Mouse (Mus musculus) liver, embryonic 11.5 days (tissue): ENCODE data around the gene Gm3776. TPM values are rescaled to one million over a fixed set of nuclear protein-coding genes. Genes with fewer than 3 reads are reported as not detected.
"Not testable (repeated sequence)": the region's sequence is repeated elsewhere in the genome, so short reads cannot be mapped to it uniquely, and the experiment has no call there.

ENCODE experiments used
- ATAC-seq: fragments of 200-750 bp; cut with Nextera tagmentation; replicated peaks from 2 replicates; pipeline ENCODE4 v1.8.0; 2017; ENCODE audit warnings: moderate number of reproducible peaks, mild to moderate bottlenecking, moderate TSS enrichment, moderate library complexity; ENCODE audit not compliant: low FRiP score
- DNase-seq: peaks from one replicate; pipeline ENCODE4 v3.0.0-alpha.2; 2017; ENCODE audit warnings: low spot score
- H3K27ac ChIP-seq: fragments of 300-500 bp; sonication (generic); 2 replicates; pipeline ENCODE4 v1.5.1; 2014; ENCODE audit warnings: mild to moderate bottlenecking, low read depth, low read length, control low read depth
- H3K27me3 ChIP-seq: fragments of 300-500 bp; sonication (generic); replicated peaks from 2 replicates; pipeline ENCODE4 v1.6.1; 2014; ENCODE audit warnings: low read length, mixed read lengths; ENCODE audit not compliant: control insufficient read depth, insufficient read depth
- H3K36me3 ChIP-seq: fragments of 300-500 bp; sonication (generic); 2 replicates; pipeline ENCODE4 v1.6.1; 2014; ENCODE audit warnings: mild to moderate bottlenecking, low read length, moderate library complexity, mixed read lengths; ENCODE audit not compliant: control insufficient read depth, insufficient read depth
- H3K4me1 ChIP-seq: fragments of 300-500 bp; sonication (generic); replicated peaks from 2 replicates; pipeline ENCODE4 v1.6.1; 2014; ENCODE audit warnings: low read length, mixed read lengths; ENCODE audit not compliant: control insufficient read depth, insufficient read depth
- H3K4me2 ChIP-seq: fragments of 300-500 bp; sonication (generic); 2 replicates; pipeline ENCODE4 v1.6.1; 2014; ENCODE audit warnings: mild to moderate bottlenecking, control low read depth, moderate library complexity
- H3K4me3 ChIP-seq: fragments of 300-500 bp; sonication (generic); 2 replicates; pipeline ENCODE4 v1.5.1; 2014; ENCODE audit warnings: low read depth, low read length, control low read depth
- H3K9ac ChIP-seq: fragments of 300-500 bp; sonication (generic); 2 replicates; pipeline ENCODE4 v1.6.1; 2014; ENCODE audit warnings: low read depth, low read length, control low read depth
- H3K9me3 ChIP-seq: fragments of 300-500 bp; sonication (generic); 2 replicates; pipeline ENCODE4 v1.6.1; 2016; ENCODE audit warnings: low read length, inconsistent platforms, mixed read lengths; ENCODE audit not compliant: control insufficient read depth
- WGBS: fragments of 180-500 bp; shearing (Covaris S2); extraction: QIAGEN DNeasy Blood & Tissue Kit; methylation state at CpG from one replicate; pipeline ENCODE4 v1.1.7; 2014; 5-methylcytosine and 5-hydroxymethylcytosine counted together
- polyA plus RNA-seq: library from polyadenylated mRNA; unstranded; fragments of >200 nt; fragmentation: Nextera tagmentation; extraction: Ambion mirVana; gene quantifications from 2 replicates; pipeline ENCODE4 v1.2.1, GENCODE M21; 2014

The Gm3776 gene
- polyA plus RNA-seq, 1 experiment from 2014 or later, result not detected

DNA sequence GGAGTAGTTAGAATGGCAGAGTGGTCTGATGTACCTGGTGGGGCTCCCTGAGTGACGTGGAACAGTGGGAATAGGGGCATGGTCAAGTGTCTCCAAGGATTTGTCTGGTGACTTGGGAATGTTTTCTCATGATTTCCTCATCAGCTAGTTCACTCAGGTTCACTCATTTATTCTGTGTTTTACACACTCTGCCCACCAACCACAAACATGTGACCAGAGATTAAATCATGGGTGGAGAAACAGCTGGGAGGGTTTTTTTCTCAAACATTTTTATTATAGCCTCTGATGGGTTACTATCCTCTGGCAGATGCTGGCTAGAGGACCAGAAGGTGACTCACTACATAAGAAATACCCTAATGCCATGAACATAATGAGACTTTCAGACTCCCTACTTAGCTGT lies 41.3 kb downstream of the Gm3776 start:
- DNase-seq (no peak), ATAC-seq (no peak)
- Histone ChIP-seq H3K27me3 (no peaks in the 10 kb centered on the region), H3K4me1 (no peaks in the 10 kb centered on the region), H3K4me3 (no peak overlapping the region), H3K9me3 (no peaks in the 10 kb centered on the region), H3K4me2 (no peak overlapping the region), H3K27ac (no peak overlapping the region), H3K36me3 (no peaks in the 10 kb centered on the region), H3K9ac (no peak overlapping the region)
- 78% methylated on average over 1 of the region's 1 CpGs for WGBS

DNA sequence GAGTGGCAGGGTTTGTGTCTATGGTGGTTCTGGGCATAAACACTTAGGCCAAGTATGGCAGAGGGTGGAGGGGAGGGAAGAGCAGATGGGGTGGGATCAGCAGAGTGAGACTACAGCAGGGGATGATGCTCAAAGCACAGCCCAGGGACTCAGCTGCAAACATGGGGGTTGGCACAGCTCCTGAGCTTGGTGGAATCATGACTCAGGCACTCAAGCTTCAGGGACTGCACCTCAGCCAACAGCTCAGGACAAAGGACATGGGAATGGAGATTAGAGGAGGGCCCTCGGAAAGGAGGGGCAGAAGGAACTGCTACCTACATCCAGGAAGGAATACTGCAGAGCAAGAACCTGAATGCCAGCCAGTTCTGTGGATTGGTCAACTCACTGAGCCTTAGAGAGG lies 42.2 kb downstream of the Gm3776 start:
- not testable (repeated sequence) for H3K9ac ChIP-seq, H3K27ac ChIP-seq, H3K4me2 ChIP-seq, H3K36me3 ChIP-seq, H3K9me3 ChIP-seq, H3K4me3 ChIP-seq, DNase-seq, ATAC-seq, H3K4me1 ChIP-seq, H3K27me3 ChIP-seq
- 56% methylated on average over 1 of the region's 1 CpGs for WGBS

GRCm38 (mm10) chr9:78308122-78308521 lies 51.2 kb downstream of the Gm3776 start:
- DNase-seq, H3K9ac ChIP-seq, H3K4me3 ChIP-seq, H3K27ac ChIP-seq, ATAC-seq, H3K9me3 ChIP-seq, H3K4me1 ChIP-seq, H3K4me2 ChIP-seq, H3K27me3 ChIP-seq, H3K36me3 ChIP-seq: not testable (repeated sequence)
- WGBS, result 76% methylated on average over 3 of the region's 3 CpGs

DNA sequence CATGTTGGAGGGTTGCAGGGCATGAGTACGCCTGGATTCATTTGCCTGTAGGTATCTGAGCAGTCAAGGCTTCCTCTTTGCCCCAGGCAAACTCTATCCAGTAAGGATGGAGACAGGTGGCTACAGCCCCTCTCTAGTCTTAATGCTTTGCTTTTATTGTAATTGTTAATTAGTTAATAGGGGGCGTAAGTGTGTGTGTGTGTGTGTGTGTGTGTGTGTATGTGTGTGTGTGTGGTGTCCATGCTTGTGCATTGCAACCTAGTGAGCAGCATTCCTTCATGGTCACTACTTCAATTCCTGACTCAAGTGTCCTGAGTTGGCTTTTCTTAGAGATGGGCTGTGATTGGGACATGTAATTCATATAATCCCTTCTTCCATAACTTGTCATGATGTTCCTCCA lies 57.8 kb downstream of the Gm3776 start, which contains the start of gene Omt2a:
Gene Omt2a, minus strand, starts transcription at position 101 of the 400 bp plus-strand sequence.
- no peak for ATAC-seq
- WGBS, result 63% methylated on average over 2 of the region's 2 CpGs

More for the DNA sequence above, 57.8 kb downstream of the Gm3776 start, which contains the start of gene Omt2a:
- Histone ChIP-seq H3K27ac (no peak within 1 kb of the TSS), H3K9me3 (no peaks in the 10 kb centered on the region), H3K9ac (no peak within 1 kb of the TSS), H3K27me3 (no peaks in the 10 kb centered on the region), H3K36me3 (no peaks in the 10 kb centered on the region), H3K4me2 (no peak within 1 kb of the TSS), H3K4me3 (no peak within 1 kb of the TSS), H3K4me1 (no peaks in the 10 kb centered on the region)
- no peak for DNase-seq

Other genes starting within 250 kb of the Gm3776 start
- gene Gcm1, start 205.2 kb upstream of the Gm3776 start, polyA plus RNA-seq, result not detected in 2 replicates
- gene Fbxo9, start 148.1 kb upstream of the Gm3776 start, polyA plus RNA-seq, result 56.1 and 56.6 TPM in 2 replicates
- gene Ick, start 147.9 kb upstream of the Gm3776 start, polyA plus RNA-seq, result 15.9 and 16.7 TPM in 2 replicates
- gene Gsta4, start 74.4 kb upstream of the Gm3776 start, polyA plus RNA-seq, result 33.3 and 40.6 TPM in 2 replicates
- not detected in 2 replicates for gene Gsta1, start 26.5 kb upstream of the Gm3776 start, polyA plus RNA-seq
- not detected in 2 replicates for gene Gm10639, start 32.8 kb downstream of the Gm3776 start, polyA plus RNA-seq
- gene Omt2a, start 57.7 kb downstream of the Gm3776 start, polyA plus RNA-seq, result not detected in 2 replicates
- not detected in 2 replicates for gene Omt2b, start 70.5 kb downstream of the Gm3776 start, polyA plus RNA-seq
- gene Gsta2, start 98.7 kb downstream of the Gm3776 start, polyA plus RNA-seq, result not detected in 2 replicates
- gene Dppa5a, start 111.0 kb downstream of the Gm3776 start, polyA plus RNA-seq, result 0.64 TPM in 1 of 2 replicates, not detected in the other
- gene Ooep, start 121.6 kb downstream of the Gm3776 start, polyA plus RNA-seq, result 0.12 and 0.16 TPM in 2 replicates
- 0.19 and 0.21 TPM in 2 replicates for gene Ddx43, start 138.6 kb downstream of the Gm3776 start, polyA plus RNA-seq
- 0.85 and 1.3 TPM in 2 replicates for gene Cgas, start 186.1 kb downstream of the Gm3776 start, polyA plus RNA-seq
- gene Mto1, start 191.1 kb downstream of the Gm3776 start, polyA plus RNA-seq, result 43.0 and 44.4 TPM in 2 replicates
- gene Gm17324, start 191.7 kb downstream of the Gm3776 start, polyA plus RNA-seq, result 0.96 and 1.2 TPM in 2 replicates
- 4,536 and 4,551 TPM in 2 replicates for gene Eef1a1, start 232.0 kb downstream of the Gm3776 start, polyA plus RNA-seq